Mouse (Mus musculus) limb, embryonic 11.5 days (tissue): ENCODE results near the gene Tubb4b. TPM values are rescaled to one million over a fixed set of nuclear protein-coding genes. Genes with fewer than 3 reads are reported as not detected.
A peak's percentile ranks its signal among the peaks of the same experiment; 100 is the strongest.

Experiments used
- ATAC-seq: fragments of 200-750 bp; cut with Nextera tagmentation; 2 replicates; pipeline ENCODE4 v1.8.0; 2017; ENCODE audit warnings: low read depth; ENCODE audit not compliant: insufficient number of reproducible peaks, low FRiP score, low TSS enrichment
- DNase-seq: peaks from one replicate; pipeline ENCODE4 v3.0.0-alpha.2; 2015; ENCODE audit warnings: low spot score
- H3K27ac ChIP-seq: fragments of 300-500 bp; sonication (generic); replicated peaks from 2 replicates; pipeline ENCODE4 v1.5.1; 2014; ENCODE audit warnings: low read depth, mild to moderate bottlenecking, low read length
- H3K27me3 ChIP-seq: fragments of 300-500 bp; sonication (generic); 2 replicates; pipeline ENCODE4 v1.6.1; 2014; ENCODE audit warnings: mild to moderate bottlenecking, low read length, mixed read lengths; ENCODE audit not compliant: control insufficient read depth, insufficient read depth
- H3K36me3 ChIP-seq: fragments of 300-500 bp; sonication (generic); 2 replicates; pipeline ENCODE4 v1.6.1; 2014; ENCODE audit warnings: mild to moderate bottlenecking, low read length, moderate library complexity, mixed read lengths; ENCODE audit not compliant: control insufficient read depth, insufficient read depth
- H3K4me1 ChIP-seq: fragments of 300-500 bp; sonication (generic); 2 replicates; pipeline ENCODE4 v1.6.1; 2014; ENCODE audit warnings: low read length, mixed read lengths; ENCODE audit not compliant: control insufficient read depth, insufficient read depth
- H3K4me2 ChIP-seq: fragments of 300-500 bp; sonication (generic); 2 replicates; pipeline ENCODE4 v1.6.1; 2014; ENCODE audit warnings: low read depth, mild to moderate bottlenecking, moderate library complexity; ENCODE audit not compliant: severe bottlenecking
- H3K4me3 ChIP-seq: fragments of 300-500 bp; sonication (generic); 2 replicates; pipeline ENCODE4 v1.5.1; 2014; ENCODE audit warnings: low read depth, low read length
- H3K9ac ChIP-seq: fragments of 300-500 bp; sonication (generic); 2 replicates; pipeline ENCODE4 v1.6.1; 2014; ENCODE audit warnings: mild to moderate bottlenecking, low read length
- H3K9me3 ChIP-seq: fragments of 300-500 bp; sonication (generic); 2 replicates; pipeline ENCODE4 v1.6.1; 2016; ENCODE audit warnings: low read length; ENCODE audit not compliant: control insufficient read depth
- WGBS: fragments of 180-500 bp; shearing (Covaris S2); extraction: QIAGEN DNeasy Blood & Tissue Kit; methylation state at CpG from one replicate; pipeline ENCODE4 v1.1.7; 2014; 5-methylcytosine and 5-hydroxymethylcytosine counted together
- polyA plus RNA-seq: library from polyadenylated mRNA; unstranded; fragments of >200 nt; fragmentation: Nextera tagmentation; extraction: Ambion mirVana; gene quantifications from 2 replicates; pipeline ENCODE4 v1.2.1, GENCODE M21; 2014

Tubb4b gene
- polyA plus RNA-seq, 1 experiment from 2014 or later = 567 TPM

DNA sequence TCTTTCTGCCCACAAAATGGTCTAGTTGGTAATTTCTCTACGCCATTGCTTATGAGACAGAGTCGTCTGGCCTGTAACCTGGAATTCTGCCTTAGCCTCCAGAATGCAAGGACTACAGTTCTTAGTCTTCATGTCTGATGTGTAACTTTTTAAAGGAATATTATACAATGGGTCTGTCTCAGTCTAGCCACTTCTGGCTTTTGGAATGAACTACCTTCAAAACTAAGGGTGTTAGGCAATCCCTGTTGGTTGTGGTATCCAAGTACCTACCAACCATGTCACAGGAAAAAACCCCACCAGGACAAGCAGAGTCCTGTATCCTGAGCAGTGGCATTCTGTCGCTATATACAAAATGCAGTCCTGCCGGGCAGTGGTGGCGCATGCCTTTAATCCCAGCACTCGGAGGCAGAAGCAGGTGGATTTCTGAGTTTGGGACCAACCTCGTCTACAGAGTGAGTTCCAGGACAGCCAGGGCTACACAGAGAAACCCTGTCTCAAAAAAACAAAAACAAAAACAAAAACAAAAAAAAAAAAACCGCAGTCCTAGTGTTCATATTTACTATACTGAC is 1.4 kb upstream of the Tubb4b start:
- Histone ChIP-seq H3K27me3 (no peaks in the 10 kb centered on the region), H3K9me3 (no peaks in the 10 kb centered on the region), H3K9ac (no peak overlapping the region), H3K36me3 (peaks cover 2% of the 10 kb centered on the region; the same call in 1 of the 2 replicates), H3K4me3 (peak overlapping the region; percentile 85), H3K27ac (peak overlapping the region; percentile 96), H3K4me1 (peaks cover 8% of the 10 kb centered on the region), H3K4me2 (peak overlapping the region; percentile 64)
- ATAC-seq (no peak), DNase-seq (no peak)
- 74% methylated on average over 8 of the region's 8 CpGs for WGBS

DNA sequence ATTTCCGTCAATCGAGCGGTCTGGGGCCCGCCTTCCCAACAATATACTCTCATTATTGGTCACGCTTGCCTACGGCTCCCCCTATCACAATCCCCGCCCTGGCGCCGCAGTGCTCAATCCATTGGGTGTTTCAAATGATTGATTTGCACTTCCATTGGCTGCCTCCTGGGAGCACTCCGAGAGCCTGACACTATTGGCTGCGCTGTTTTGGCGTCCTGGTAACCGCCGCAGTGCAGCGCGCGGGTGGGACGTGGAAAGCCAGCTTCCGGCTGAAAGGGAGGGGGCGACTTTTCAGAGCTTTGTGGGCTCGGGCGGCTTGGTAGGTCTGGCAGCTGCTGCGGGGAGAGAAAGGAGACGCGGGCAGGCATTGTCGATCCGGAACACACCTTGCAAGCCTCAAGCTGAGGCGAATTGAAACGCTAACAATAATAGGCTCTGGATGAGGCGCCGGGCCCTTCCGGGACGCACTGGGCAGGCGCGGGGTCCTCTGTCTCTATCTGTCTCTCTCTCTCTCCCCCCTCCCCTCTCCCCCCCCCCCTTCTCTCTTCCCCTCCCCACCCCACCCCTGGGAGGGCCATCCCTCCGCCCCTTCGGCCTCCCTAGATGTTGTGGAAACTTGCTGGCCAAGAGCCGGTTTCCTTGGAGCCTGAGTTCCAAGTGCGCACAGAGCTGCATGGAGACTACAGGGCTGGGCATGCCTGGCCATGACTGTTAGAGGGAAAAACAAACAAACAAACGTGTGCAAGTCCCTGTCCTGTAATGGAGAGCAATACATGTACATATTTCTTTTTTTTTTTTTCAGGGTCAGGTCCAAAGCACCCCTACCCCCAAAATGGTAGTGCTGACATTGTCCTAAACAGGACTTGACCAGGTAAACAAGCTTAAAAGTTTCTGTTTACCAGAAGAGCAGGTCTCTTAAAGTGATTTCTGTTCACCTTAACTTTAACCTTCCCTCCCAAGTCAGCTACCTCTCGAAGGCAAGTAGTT is 557 bp upstream of the Tubb4b start:
- H3K27ac ChIP-seq = peak overlapping the region; percentile 96
- ATAC-seq (peak; percentile 96), DNase-seq (peak; percentile 97)
- no peaks in the 10 kb centered on the region for H3K27me3 ChIP-seq
- peak overlapping the region; percentile 85 for H3K4me3 ChIP-seq
- peak overlapping the region; percentile 65 for H3K9ac ChIP-seq
- 2% methylated on average over 41 of the region's 41 CpGs for WGBS
- no peaks in the 10 kb centered on the region for H3K9me3 ChIP-seq
- peaks cover 2% of the 10 kb centered on the region; the same call in 1 of the 2 replicates for H3K36me3 ChIP-seq
- peaks cover 8% of the 10 kb centered on the region for H3K4me1 ChIP-seq
- peak overlapping the region; percentile 64 for H3K4me2 ChIP-seq

DNA sequence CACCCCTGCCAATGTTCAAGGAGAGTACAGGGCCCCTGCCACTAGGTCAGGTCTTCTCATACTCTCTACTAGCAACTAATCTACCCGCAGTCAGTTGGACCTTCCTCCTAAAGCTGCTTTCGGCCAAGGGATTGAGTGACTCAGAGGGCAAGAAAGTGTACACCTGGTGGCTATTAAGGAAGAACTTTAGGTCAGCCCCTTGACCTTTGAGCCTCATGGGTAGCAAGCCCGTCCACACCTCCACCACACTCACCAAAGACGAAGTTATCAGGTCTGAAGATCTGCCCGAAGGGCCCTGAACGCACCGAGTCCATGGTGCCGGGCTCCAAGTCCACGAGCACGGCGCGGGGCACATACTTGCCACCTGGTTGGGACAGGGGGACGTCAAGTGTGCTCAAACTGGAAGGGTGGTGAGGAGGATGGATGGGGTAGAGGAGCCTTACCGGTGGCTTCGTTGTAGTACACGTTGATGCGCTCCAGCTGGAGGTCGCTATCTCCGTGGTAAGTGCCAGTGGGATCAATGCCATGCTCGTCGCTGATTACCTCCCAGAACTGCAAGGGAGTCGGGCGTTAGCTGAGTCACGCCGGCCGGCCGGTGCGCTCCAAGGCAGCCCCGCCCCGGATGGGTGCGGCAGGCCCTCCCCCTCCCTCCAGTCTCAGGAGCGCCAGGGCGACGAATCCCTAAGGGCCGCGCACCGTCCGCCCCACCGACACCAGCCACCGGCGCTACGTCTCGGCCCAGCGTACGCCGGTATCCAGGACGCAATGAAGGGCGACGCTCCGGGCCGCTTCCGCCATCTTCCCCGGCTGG is 616 bp downstream of the Tubb4b start:
- no peaks in the 10 kb centered on the region for H3K27me3 ChIP-seq
- no peaks in the 10 kb centered on the region for H3K9me3 ChIP-seq
- DNase-seq (peak; percentile 36), ATAC-seq (peak; percentile 16)
- peak overlapping the region; percentile 85 for H3K4me3 ChIP-seq
- WGBS = 1% methylated on average over 53 of the region's 53 CpGs
- peaks cover 2% of the 10 kb centered on the region; the same call in 1 of the 2 replicates for H3K36me3 ChIP-seq
- peak overlapping the region; percentile 88 for H3K27ac ChIP-seq
- peak overlapping the region; percentile 82 for H3K9ac ChIP-seq
- peak overlapping the region; percentile 93 for H3K4me2 ChIP-seq
- peaks cover 8% of the 10 kb centered on the region for H3K4me1 ChIP-seq

DNA sequence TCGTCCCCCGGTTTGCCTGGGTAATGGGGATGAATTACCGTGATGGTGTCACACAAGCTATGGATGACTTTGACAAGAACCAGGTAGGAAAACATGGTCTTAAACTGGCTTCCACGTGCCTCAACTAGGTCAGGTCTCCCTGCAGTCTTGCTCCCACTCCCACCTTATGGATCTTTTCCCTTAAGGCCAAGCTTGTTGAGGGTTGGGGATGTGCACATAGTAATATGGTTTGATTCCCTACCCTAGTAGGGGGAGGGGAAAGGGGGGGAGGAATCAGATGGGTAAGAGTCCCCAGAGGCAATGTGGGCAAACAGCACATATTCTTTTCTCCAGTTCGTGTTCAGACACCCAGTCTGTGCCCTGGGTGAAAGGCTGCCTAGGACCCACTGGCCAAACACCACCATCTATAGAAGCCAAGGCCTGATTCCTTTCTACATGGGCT is 3.1 kb downstream of the Tubb4b start:
- H3K27ac ChIP-seq = no peak overlapping the region
- H3K4me1 ChIP-seq = peaks cover 8% of the 10 kb centered on the region
- H3K9me3 ChIP-seq = no peaks in the 10 kb centered on the region
- no peak overlapping the region for H3K9ac ChIP-seq
- 69% methylated on average over 5 of the region's 5 CpGs for WGBS
- H3K4me2 ChIP-seq = no peak overlapping the region
- no peak for ATAC-seq
- DNase-seq = no peak
- peaks cover 2% of the 10 kb centered on the region; the same call in 1 of the 2 replicates for H3K36me3 ChIP-seq
- H3K27me3 ChIP-seq = no peaks in the 10 kb centered on the region
- no peak overlapping the region for H3K4me3 ChIP-seq

DNA sequence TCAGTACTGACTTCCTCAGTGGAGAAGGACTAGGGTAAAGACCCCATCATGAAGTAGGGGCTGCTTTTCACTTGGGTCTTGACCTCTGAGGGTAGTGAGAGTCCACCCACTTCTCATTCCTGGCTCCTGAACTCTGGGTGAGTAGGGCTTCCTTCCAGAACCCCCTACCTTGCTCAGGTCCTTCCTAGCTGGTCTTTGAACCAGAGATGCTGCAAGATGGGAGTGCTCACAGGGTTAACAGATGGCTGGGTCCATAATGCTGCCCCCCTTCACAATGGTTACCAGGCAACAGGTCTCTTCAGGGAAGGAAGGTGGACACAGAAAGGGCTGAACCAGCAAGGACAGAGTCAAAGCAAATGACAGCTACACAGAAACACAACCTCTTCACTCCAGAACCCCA is 6.1 kb downstream of the Tubb4b start, which contains the start of gene Fam166a:
Gene Fam166a (plus strand): TSS at position 301 of the 400 bp plus-strand sequence.
- Histone ChIP-seq H3K4me2 (no peak within 1 kb of the TSS), H3K9ac (no peak within 1 kb of the TSS), H3K4me1 (peaks cover 3% of the 10 kb centered on the region; the same call in 1 of the 2 replicates), H3K36me3 (peaks cover 2% of the 10 kb centered on the region; the same call in 1 of the 2 replicates), H3K4me3 (no peak within 1 kb of the TSS), H3K27me3 (no peaks in the 10 kb centered on the region), H3K27ac (no peak within 1 kb of the TSS), H3K9me3 (no peaks in the 10 kb centered on the region)
- ATAC-seq = no peak
- DNase-seq = no peak

DNA sequence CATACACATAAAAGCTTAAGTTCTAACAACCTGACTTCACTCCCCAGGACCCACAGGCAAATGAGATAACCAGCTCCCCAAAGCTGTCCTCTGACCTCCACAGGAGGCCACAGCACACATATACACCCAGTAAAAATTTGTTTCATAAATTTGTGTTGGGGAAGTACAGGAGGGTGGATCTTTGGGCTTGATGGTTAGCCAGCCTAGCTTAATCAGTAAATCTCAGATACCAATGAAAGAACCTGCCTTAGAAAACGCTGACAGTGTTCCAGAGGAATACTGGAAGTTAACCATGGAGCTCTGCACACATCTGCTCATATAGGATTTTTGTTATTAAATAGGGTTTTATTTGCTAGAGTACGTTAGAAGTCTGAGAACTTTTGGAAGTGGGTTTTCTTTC is 6.8 kb downstream of the Tubb4b start:
- Histone ChIP-seq H3K36me3 (peaks cover 2% of the 10 kb centered on the region; the same call in 1 of the 2 replicates), H3K4me1 (no peaks in the 10 kb centered on the region), H3K4me2 (no peak overlapping the region), H3K4me3 (no peak overlapping the region), H3K27me3 (no peaks in the 10 kb centered on the region), H3K9me3 (no peaks in the 10 kb centered on the region), H3K9ac (no peak overlapping the region), H3K27ac (no peak overlapping the region)
- 60% methylated on average over 2 of the region's 2 CpGs for WGBS
- DNase-seq = no peak
- ATAC-seq = no peak

DNA sequence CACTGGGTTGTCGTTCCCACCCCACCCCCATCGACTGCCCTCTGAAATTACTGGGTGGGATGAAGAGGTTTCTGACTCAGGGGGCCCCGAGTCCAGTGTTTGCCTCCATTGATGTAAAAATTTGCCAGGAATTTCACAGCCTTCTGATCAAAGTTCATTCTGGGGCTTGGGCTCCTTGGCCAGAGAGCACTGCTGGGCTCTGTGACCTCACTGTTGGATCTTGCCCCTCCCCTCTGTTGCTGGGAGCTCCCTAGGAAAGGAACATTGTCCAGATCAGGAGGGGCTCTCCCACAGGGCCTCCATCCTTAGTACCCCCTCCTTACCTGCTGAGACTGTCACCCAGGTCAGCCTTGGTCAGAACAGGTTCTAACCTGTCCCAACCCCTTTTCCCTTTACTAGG is 10.1 kb downstream of the Tubb4b start, which contains the start of gene Stpg3:
Gene Stpg3 (minus strand): TSS at position 194 of the 400 bp plus-strand sequence.
- no peak within 1 kb of the TSS for H3K27ac ChIP-seq
- H3K4me3 ChIP-seq = no peak within 1 kb of the TSS
- H3K4me2 ChIP-seq = no peak within 1 kb of the TSS
- H3K9me3 ChIP-seq = no peaks in the 10 kb centered on the region
- no peak for DNase-seq
- no peaks in the 10 kb centered on the region for H3K36me3 ChIP-seq
- no peak for ATAC-seq
- WGBS = 82% methylated on average over 3 of the region's 3 CpGs
- no peaks in the 10 kb centered on the region for H3K27me3 ChIP-seq
- no peak within 1 kb of the TSS for H3K9ac ChIP-seq
- peaks cover 10% of the 10 kb centered on the region for H3K4me1 ChIP-seq
